Mouse (Mus musculus): ENCODE results near the gene Abl1.
A peak's percentile ranks its signal among the peaks of the same experiment; 100 is the strongest.

Abl1 gene

GRCm38 (mm10) chr2:31787029-31787428 is 98.9 kb downstream of the Abl1 start:
- peak; percentile 76 to 86 for DNase-seq (ENCODE audit: low spot score in 2 of 2)

- DNase-seq (ENCODE audit: low spot score in 2 of 2): no peak
Observed at GRCm38 (mm10) chr2:31788227-31788626, 100.1 kb downstream of the Abl1 start.

- DNase-seq (ENCODE audit: low spot score in 2 of 2): no peak
Observed at GRCm38 (mm10) chr2:31789215-31789614, 101.0 kb downstream of the Abl1 start.

- DNase-seq (ENCODE audit: low spot score in 2 of 2): no peak
Observed at GRCm38 (mm10) chr2:31790728-31791251, 102.6 kb downstream of the Abl1 start.

- no peak for DNase-seq (ENCODE audit: low spot score in 2 of 2)
Observed at GRCm38 (mm10) chr2:31791260-31791659, 103.1 kb downstream of the Abl1 start.

GRCm38 (mm10) chr2:31792611-31793010 is 104.4 kb downstream of the Abl1 start:
- no peak for DNase-seq (ENCODE audit: low spot score in 2 of 2)

- no peak for DNase-seq (ENCODE audit: low spot score in 2 of 2)
Observed at GRCm38 (mm10) chr2:31796943-31797342, 108.8 kb downstream of the Abl1 start.

GRCm38 (mm10) chr2:31801416-31801815 is 113.2 kb downstream of the Abl1 start:
- DNase-seq (ENCODE audit: low spot score in 2 of 2): no peak

- DNase-seq (ENCODE audit: low spot score in 2 of 2): no peak
Observed at GRCm38 (mm10) chr2:31802811-31803210, 114.6 kb downstream of the Abl1 start.

GRCm38 (mm10) chr2:31803480-31803879 is 115.3 kb downstream of the Abl1 start:
- DNase-seq (ENCODE audit: low spot score in 2 of 2): no peak

- DNase-seq (ENCODE audit: low spot score in 2 of 2): no peak
Observed at GRCm38 (mm10) chr2:31806639-31807382, 118.6 kb downstream of the Abl1 start.

- no peak for DNase-seq (ENCODE audit: low spot score in 2 of 2)
Observed at GRCm38 (mm10) chr2:31808410-31809357, 120.5 kb downstream of the Abl1 start.

- no peak for DNase-seq (ENCODE audit: low spot score in 2 of 2)
Observed at GRCm38 (mm10) chr2:31809358-31809740, 121.2 kb downstream of the Abl1 start.

- DNase-seq (ENCODE audit: low spot score in 2 of 2): no peak
Observed at GRCm38 (mm10) chr2:31810444-31810843, 122.3 kb downstream of the Abl1 start, which contains the start of gene Qrfp. Gene Qrfp (minus strand): TSS chr2:31810580.

GRCm38 (mm10) chr2:31811086-31811958 is 123.1 kb downstream of the Abl1 start:
- DNase-seq (ENCODE audit: low spot score in 2 of 2): no peak

- no peak for DNase-seq (ENCODE audit: low spot score in 2 of 2)
Observed at GRCm38 (mm10) chr2:31813641-31814040, 125.5 kb downstream of the Abl1 start.

- DNase-seq (ENCODE audit: low spot score in 2 of 2): no peak
Observed at GRCm38 (mm10) chr2:31814699-31815098, 126.5 kb downstream of the Abl1 start.

- DNase-seq (ENCODE audit: low spot score in 2 of 2): peak; percentile 54 to 68
Observed at GRCm38 (mm10) chr2:31815367-31815766, 127.2 kb downstream of the Abl1 start.

GRCm38 (mm10) chr2:31822524-31823371 is 134.6 kb downstream of the Abl1 start:
- DNase-seq (ENCODE audit: low spot score in 2 of 2): peak in 1 of 2 experiments; percentile 68
